Mouse (Mus musculus): ENCODE measurements around the gene Stard9. TPM values are rescaled to one million over a fixed set of nuclear protein-coding genes. Genes with fewer than 3 reads are reported as not detected.

Gene Stard9
- total RNA-seq, 2 experiments from 2014 or later = 6.9 to 8.8 TPM

GRCm38 (mm10) chr2:120722491-120722890 is 93.6 kb downstream of the Stard9 start:
- no peak for DNase-seq (ENCODE audit: low spot score in 2 of 2)

DNA sequence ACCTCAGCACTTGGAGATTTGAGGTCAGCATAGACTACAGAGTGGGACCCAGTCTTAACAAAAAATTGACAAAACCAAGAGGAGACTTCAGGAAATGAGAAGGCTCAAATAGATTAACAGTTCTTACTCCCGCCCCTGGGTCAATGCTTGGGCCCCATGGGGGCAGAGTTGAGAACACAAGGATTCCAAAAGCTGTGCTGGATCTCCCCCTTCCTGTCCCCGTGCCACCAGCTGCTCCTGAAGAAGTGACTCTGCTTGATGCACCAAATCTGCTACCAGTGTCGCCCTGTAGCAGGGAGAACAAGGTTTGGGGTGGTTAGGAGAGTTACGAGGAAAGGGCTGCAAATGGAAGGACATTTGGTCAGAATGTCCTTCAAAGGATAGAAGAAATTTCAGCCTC is 94.7 kb downstream of the Stard9 start:
- DNase-seq (ENCODE audit: low spot score in 2 of 2) = no peak

- DNase-seq (ENCODE audit: low spot score in 2 of 2) = no peak
These were observed 95.3 kb downstream of the Stard9 start for GRCm38 (mm10) chr2:120724176-120724575.

DNA sequence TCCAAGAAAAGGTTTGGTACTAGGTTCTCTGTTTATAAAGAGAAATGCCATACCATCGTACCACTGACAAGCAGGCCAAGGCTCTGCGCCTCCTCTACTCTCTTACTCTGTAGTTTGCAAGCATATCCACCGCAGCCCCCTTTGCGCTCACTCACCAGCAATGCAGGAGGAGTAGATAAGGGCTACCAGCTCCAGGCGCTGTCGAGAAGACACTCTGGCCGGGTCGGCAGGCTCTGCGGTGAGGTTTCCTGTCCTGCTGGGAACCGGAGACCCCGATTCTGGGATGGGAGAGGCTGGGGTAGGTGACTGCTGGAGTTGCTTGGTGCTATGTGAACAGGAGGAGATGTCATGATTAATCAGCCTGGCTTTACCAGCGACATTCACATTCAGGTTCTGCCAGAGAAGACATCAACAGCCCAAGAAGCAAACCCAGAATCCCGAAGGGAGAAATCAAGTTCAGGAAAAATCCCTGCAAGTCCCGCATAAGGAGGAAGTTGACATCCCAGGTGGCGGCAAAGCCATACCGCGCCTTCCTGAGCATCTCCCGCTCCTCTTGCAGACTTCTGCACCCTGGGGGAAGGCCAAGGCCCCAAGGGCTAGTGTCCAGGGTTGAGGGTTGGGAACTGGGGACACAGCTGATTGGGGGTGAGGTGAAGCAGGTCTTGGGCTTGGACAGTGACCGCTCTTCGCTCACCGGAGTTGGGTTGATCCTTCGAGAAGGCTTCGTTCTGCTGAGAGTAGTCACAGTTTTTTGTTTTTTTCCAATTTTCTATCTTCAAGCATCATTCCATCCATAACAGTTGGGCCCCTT is 101.1 kb downstream of the Stard9 start:
- DNase-seq (ENCODE audit: low spot score in 2 of 2) = no peak

GRCm38 (mm10) chr2:120730639-120731166 is 101.8 kb downstream of the Stard9 start:
- no peak for DNase-seq (ENCODE audit: low spot score in 2 of 2)

GRCm38 (mm10) chr2:120731167-120731862 is 102.4 kb downstream of the Stard9 start:
- peak; percentile 87 to 93 for DNase-seq (ENCODE audit: low spot score in 2 of 2)

DNA sequence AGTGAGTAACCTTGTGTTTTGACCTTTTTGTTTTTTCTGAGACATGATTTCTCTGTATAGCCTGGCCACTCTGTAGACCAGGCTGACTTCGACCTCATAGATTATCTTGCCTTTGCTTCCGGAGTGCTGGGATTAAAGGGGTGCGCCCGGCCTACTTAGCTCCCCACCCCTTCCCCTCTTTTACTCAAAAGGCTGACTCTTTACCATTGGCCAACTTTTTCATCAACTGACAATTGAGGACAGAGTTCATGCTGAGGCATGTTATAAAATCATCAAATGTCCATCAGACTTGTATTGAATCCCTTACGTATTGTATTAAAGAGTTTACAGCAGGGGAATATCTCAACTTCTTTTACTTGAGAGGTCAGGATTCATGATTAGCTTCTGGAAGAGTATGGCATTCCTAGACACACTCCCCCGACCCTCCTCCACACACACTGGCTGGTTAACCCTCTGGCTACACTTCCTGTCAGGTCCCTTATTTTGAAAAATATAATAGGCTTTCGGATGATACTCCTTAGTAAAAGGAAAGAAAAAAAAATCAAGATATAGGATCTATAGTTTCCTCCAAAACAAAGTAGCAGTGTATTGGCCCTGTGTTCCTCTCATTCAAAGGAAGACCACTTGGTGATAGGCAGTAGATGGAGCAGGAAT is 103.1 kb downstream of the Stard9 start:
- DNase-seq (ENCODE audit: low spot score in 2 of 2) = no peak

GRCm38 (mm10) chr2:120745496-120745895 is 116.6 kb downstream of the Stard9 start:
- no peak for DNase-seq (ENCODE audit: low spot score in 2 of 2)

GRCm38 (mm10) chr2:120748041-120748440 is 119.1 kb downstream of the Stard9 start:
- no peak for DNase-seq (ENCODE audit: low spot score in 2 of 2)

GRCm38 (mm10) chr2:120761922-120762321 is 133.0 kb downstream of the Stard9 start:
- no peak for DNase-seq (ENCODE audit: low spot score in 2 of 2)

DNA sequence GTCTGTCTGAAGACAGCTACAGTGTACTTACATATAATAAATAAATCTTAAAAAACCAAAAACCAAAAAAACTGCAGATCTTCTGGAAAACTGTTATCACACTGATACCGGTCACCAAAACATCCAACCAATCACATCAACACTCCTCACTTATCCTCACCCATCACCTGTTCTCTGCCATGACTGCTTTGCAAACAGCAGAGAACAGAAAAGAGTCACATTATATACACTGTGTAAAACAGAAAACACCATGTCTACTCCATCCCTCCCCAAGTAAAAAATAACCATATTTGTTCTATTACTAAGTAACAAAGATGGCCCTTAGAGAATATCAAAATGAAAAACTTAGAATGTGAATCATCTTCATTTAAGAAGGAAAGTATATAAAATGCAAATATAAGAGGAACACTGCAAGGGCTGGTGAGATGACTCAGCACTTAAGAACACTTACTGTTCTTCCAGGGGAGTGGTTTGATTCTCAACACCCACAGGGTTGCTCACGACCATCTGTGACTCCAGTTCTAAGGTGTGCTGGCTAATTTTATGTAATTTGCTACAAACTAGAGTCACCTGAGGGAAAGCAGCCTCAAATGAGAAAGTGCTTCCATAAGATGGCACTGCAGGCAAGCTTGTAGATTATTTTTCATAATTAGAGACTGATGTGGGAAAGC is 141.5 kb downstream of the Stard9 start:
- DNase-seq (ENCODE audit: low spot score in 2 of 2) = peak; percentile 29 to 30

Other genes with a start within 250 kb of the Stard9 start
- gene Ganc, start 225.2 kb upstream of the Stard9 start, total RNA-seq (2021) = 10 to 100 TPM; 12.4 to 14.1 TPM
- gene Tmem87a, start 225.0 kb upstream of the Stard9 start, total RNA-seq (2021) = 10 to 100 TPM; 40.5 to 43.3 TPM
- 1 to 10 TPM; 4.2 TPM for gene Capn3, start 173.1 kb upstream of the Stard9 start, total RNA-seq (2021)
- 100 to 1,000 TPM; 168 to 179 TPM for gene Zfp106, start 65.3 kb upstream of the Stard9 start, total RNA-seq (2021)
- 10 to 100 TPM; 20.0 to 21.1 TPM for gene Snap23, start 61.5 kb upstream of the Stard9 start, total RNA-seq (2021)
- gene Haus2, start 19.7 kb upstream of the Stard9 start, total RNA-seq (2021) = 10 to 100 TPM; 13.1 to 14.9 TPM
- 10 to 100 TPM; 43.6 to 44.7 TPM for gene Lrrc57, start 19.6 kb upstream of the Stard9 start, total RNA-seq (2021)
- 10 to 100 TPM; 25.2 to 26.5 TPM for gene Cdan1, start 221.0 kb downstream of the Stard9 start, total RNA-seq (2021)
- gene Ttbk2, start 221.5 kb downstream of the Stard9 start, total RNA-seq (2021) = 10 to 100 TPM; 89.8 to 93.3 TPM

Measured in left cerebral cortex, adult 18-20 months (tissue).